Comparison of ENCODE assay signal across 10 mouse cellular contexts in the genomic region with DNA sequence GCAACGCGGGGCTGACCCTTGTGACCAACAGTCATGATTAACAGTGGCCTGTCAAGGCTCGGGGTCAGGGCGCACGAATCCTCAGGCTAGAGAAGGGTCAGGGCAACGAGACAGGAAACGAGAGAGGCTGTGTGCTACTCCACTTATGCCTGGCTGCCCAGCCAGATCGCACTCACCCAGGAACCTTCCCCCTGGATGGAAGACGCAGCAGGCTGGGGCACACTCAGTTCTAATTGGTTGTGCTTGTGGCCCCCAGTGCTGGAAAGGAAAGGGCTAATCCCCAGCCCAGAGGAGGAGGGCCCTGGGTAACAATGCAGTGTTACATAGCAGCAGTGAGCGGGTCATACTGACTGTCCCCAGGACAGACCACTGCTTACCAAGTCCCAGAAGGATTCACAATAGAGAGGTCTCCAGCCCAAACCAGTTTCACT.
DNase-seq lines count a peak whose midpoint lies in the region; ATAC-seq lines count a peak whose summit lies in the region.
"Had no signal": no experiment of that assay in that cellular context is flagged by ENCODE, and none has a peak within 500 bp of the region (broad histone marks: within the 10 kb centered on the region; RNA-seq: fewer than 3 reads in every experiment).

No protein-coding gene starts in this region.

- H3K4me2 ChIP-seq in liver, embryonic 16.5 days (ENCODE audit: low read depth, low read length) = no peak overlapping the region
- H3K4me2 ChIP-seq in forebrain, embryonic 16.5 days (ENCODE audit: low read length) = no peak overlapping the region

- H3K4me1 ChIP-seq in liver, embryonic 16.5 days (ENCODE audit: control insufficient read depth, low read depth, low read length) = no peaks in the 10 kb centered on the region; the same call in 1 of the 2 replicates
- peaks cover 46% of the 10 kb centered on the region for H3K4me1 ChIP-seq in forebrain, embryonic 16.5 days (replicated peaks; ENCODE audit: control insufficient read depth, insufficient read depth, low read length)

- no peaks in the 10 kb centered on the region for H3K27me3 ChIP-seq in liver, embryonic 16.5 days (ENCODE audit: control insufficient read depth, insufficient read depth, low read depth, low read length)
- H3K27me3 ChIP-seq in forebrain, embryonic 16.5 days (replicated peaks; ENCODE audit: control insufficient read depth, insufficient read depth, low read length) = no peaks in the 10 kb centered on the region

- intact Hi-C loops in gastrocnemius, postnatal 36 days (cut with DNase I) = no loop called here

- 27% methylated on average over 10 of the region's 10 CpGs for WGBS in liver, embryonic 16.5 days (ENCODE audit: insufficient replicate concordance)
- 18% methylated on average over 10 of the region's 10 CpGs for WGBS in forebrain, embryonic 16.5 days

- no peak overlapping the region for H3K9ac ChIP-seq in liver, embryonic 16.5 days (ENCODE audit: low read depth, low read length)
- no peak overlapping the region; the same call in 1 of the 2 replicates for H3K9ac ChIP-seq in forebrain, embryonic 16.5 days (replicated peaks; ENCODE audit: low read depth, low read length)

- peak; percentile 38; the same call in 1 of the 2 replicates for ATAC-seq in liver, embryonic 16.5 days (ENCODE audit: low read depth)
- ATAC-seq in forebrain, embryonic 16.5 days = peak; percentile 52

- no peak overlapping the region for H3K4me3 ChIP-seq in liver, embryonic 16.5 days (ENCODE audit: low read depth, low read length)
- no peak overlapping the region for H3K4me3 ChIP-seq in forebrain, embryonic 16.5 days (replicated peaks; ENCODE audit: low read length)

- no peaks in the 10 kb centered on the region for H3K9me3 ChIP-seq in liver, embryonic 16.5 days (replicated peaks; ENCODE audit: control insufficient read depth, low read length)
- no peaks in the 10 kb centered on the region for H3K9me3 ChIP-seq in forebrain, embryonic 16.5 days (ENCODE audit: control insufficient read depth, low read length)

- H3K36me3 ChIP-seq in liver, embryonic 16.5 days (ENCODE audit: control insufficient read depth, insufficient read depth) = no peaks in the 10 kb centered on the region
- no peaks in the 10 kb centered on the region for H3K36me3 ChIP-seq in forebrain, embryonic 16.5 days (ENCODE audit: control insufficient read depth, insufficient read depth)

- H3K27ac ChIP-seq in liver, embryonic 16.5 days (ENCODE audit: low read length) = no peak overlapping the region
- H3K27ac ChIP-seq in forebrain, embryonic 16.5 days (ENCODE audit: low read length) = 0 out of 2 replicates have a peak overlapping the region, but pooled peaks have one; percentile 3
- H3K27ac ChIP-seq: macrophage; stomach, postnatal 0 days had no signal

- DNase-seq in liver = no peak
- DNase-seq in mesoderm, embryonic 11.5 days (ENCODE audit: low read depth, low spot score) = peak; percentile 73
- no peak for DNase-seq in thymus, adult 18-20 months
- no peak for DNase-seq in thymus, postnatal 0 days (ENCODE audit: low spot score)
- no peak for DNase-seq in gastrocnemius, postnatal 36 days
- DNase-seq: cerebellum, adult 11-12 months had no signal
